Mouse (Mus musculus): ENCODE measurements around the gene Fam131b. TPM values are rescaled to one million over a fixed set of nuclear protein-coding genes. Genes with fewer than 3 reads are reported as not detected.

The Fam131b gene
- polyA plus RNA-seq, 1 experiment from 2014 or later: not detected

- H3K27me3 ChIP-seq (ENCODE audit: insufficient read depth, low read length): no peaks in the 10 kb centered on the region
- peak overlapping the region; percentile 89 for H3K9ac ChIP-seq (ENCODE audit: low read depth, low read length)
- H3K36me3 ChIP-seq (ENCODE audit: insufficient read depth, low read length): peaks cover 22% of the 10 kb centered on the region
- H3K9me3 ChIP-seq (replicated peaks; ENCODE audit: low read length): no peaks in the 10 kb centered on the region
- peak overlapping the region; percentile 90 for H3K27ac ChIP-seq
- H3K4me1 ChIP-seq (replicated peaks; ENCODE audit: insufficient read depth, low read length): 0 out of 2 replicates have a peak, but pooled peaks cover 3% of the 10 kb centered on the region
- no peak; the same call in 1 of the 2 replicates for TF ChIP-seq CTCF (IDR thresholded peaks at IDR 0.05; ENCODE audit: low read depth)
- H3K4me3 ChIP-seq (replicated peaks; ENCODE audit: low read depth, low read length): peak overlapping the region; percentile 81
- H3K4me2 ChIP-seq (ENCODE audit: low read length): peak overlapping the region; percentile 71
- whole genome bisulfite sequencing: under 1% methylated on average over 21 of the region's 21 CpGs
- no peak for ATAC-seq (replicated peaks; ENCODE audit: low FRiP score, low read depth)
- DNase-seq (ENCODE audit: low spot score): peak; percentile 49
Observed at GRCm38 (mm10) chr6:42265391-42266330, 58.8 kb downstream of the Fam131b start.

Other genes with a start within 250 kb of the Fam131b start
- not detected in 2 replicates for gene Tas2r139, start 183.7 kb downstream of the Fam131b start, polyA plus RNA-seq (2015; fragmentation: Nextera tagmentation; extraction: Ambion mirVana)
- gene Tas2r144, start 109.3 kb downstream of the Fam131b start, polyA plus RNA-seq (2015; fragmentation: Nextera tagmentation; extraction: Ambion mirVana): not detected in 2 replicates
- 37.8 and 39.3 TPM in 2 replicates for gene Gstk1, start 78.7 kb downstream of the Fam131b start, polyA plus RNA-seq (2015; fragmentation: Nextera tagmentation; extraction: Ambion mirVana)
- gene Tmem139, start 62.7 kb downstream of the Fam131b start, polyA plus RNA-seq (2015; fragmentation: Nextera tagmentation; extraction: Ambion mirVana): 7.0 and 7.1 TPM in 2 replicates
- 38.2 and 42.0 TPM in 2 replicates for gene Casp2, start 59.7 kb downstream of the Fam131b start, polyA plus RNA-seq (2015; fragmentation: Nextera tagmentation; extraction: Ambion mirVana)
- 0.29 TPM in 1 of 2 replicates, not detected in the other for gene Clcn1, start 38.0 kb downstream of the Fam131b start, polyA plus RNA-seq (2015; fragmentation: Nextera tagmentation; extraction: Ambion mirVana)
- gene Zyx, start 25.0 kb upstream of the Fam131b start, polyA plus RNA-seq (2015; fragmentation: Nextera tagmentation; extraction: Ambion mirVana): 92.9 and 103 TPM in 2 replicates
- 6.6 and 6.9 TPM in 2 replicates for gene Epha1, start 48.6 kb upstream of the Fam131b start, polyA plus RNA-seq (2015; fragmentation: Nextera tagmentation; extraction: Ambion mirVana)
- gene Tas2r143, start 75.6 kb upstream of the Fam131b start, polyA plus RNA-seq (2015; fragmentation: Nextera tagmentation; extraction: Ambion mirVana): not detected in 2 replicates
- gene Tas2r135, start 80.8 kb upstream of the Fam131b start, polyA plus RNA-seq (2015; fragmentation: Nextera tagmentation; extraction: Ambion mirVana): not detected in 2 replicates
- gene Tas2r126, start 109.9 kb upstream of the Fam131b start, polyA plus RNA-seq (2015; fragmentation: Nextera tagmentation; extraction: Ambion mirVana): not detected in 2 replicates
- gene Olfr458, start 140.6 kb upstream of the Fam131b start, polyA plus RNA-seq (2015; fragmentation: Nextera tagmentation; extraction: Ambion mirVana): 0.12 TPM in 1 of 2 replicates, not detected in the other
- not detected in 2 replicates for gene Olfr457, start 151.7 kb upstream of the Fam131b start, polyA plus RNA-seq (2015; fragmentation: Nextera tagmentation; extraction: Ambion mirVana)
- gene Olfr456, start 162.6 kb upstream of the Fam131b start, polyA plus RNA-seq (2015; fragmentation: Nextera tagmentation; extraction: Ambion mirVana): not detected in 2 replicates
- gene Olfr455, start 222.9 kb upstream of the Fam131b start, polyA plus RNA-seq (2015; fragmentation: Nextera tagmentation; extraction: Ambion mirVana): not detected in 2 replicates